Mouse (Mus musculus): ENCODE measurements at regions not wholly inside any gene's neighbourhood (a gene's known extent, or its start where the extent isn't known, plus 50 kb on each side); places are given as distances from the start of the nearest gene placed in this dataset.

- TF ChIP-seq CTCF (IDR thresholded peaks at IDR 0.05; ENCODE audit: borderline replicate concordance, insufficient read depth, low read depth, low read length): no peak
- TF ChIP-seq POLR2A (IDR thresholded peaks at IDR 0.05; ENCODE audit: borderline replicate concordance, insufficient read depth, low read length): no peak
Observed at GRCm38 (mm10) chr3:54540540-54541080, 152.0 kb upstream of the Supt20 start.

Measured in cerebellum, adult 2 months (tissue).